Mouse (Mus musculus): ENCODE measurements at regions not wholly inside any gene's neighbourhood (a gene's known extent, or its start where the extent isn't known, plus 50 kb on each side); places are given as distances from the start of the nearest gene placed in this dataset.

DNA sequence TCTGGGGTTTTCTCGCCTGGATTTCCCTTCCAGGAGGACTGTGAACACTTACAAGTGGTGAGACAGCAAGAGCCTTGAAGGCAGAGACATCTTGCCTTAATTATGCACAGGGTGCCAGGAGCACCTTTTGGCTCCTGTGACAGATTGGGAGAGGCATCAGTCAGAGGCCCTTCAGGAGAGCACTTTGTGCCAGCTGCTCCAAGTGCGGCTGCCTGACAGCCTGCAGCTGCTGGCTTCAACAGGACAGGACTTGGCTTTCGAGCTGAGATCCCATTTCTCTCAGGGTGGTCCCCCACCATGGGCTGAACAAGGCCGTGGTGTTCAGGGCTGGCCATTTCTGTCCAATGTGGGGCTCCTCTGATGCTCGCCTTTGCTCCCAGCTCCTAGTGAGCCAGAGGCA lies 224.6 kb downstream of the H2al1j start:
- CTCF ChIA-PET = no interaction called here
- POLR2A ChIA-PET = no interaction called here

DNA sequence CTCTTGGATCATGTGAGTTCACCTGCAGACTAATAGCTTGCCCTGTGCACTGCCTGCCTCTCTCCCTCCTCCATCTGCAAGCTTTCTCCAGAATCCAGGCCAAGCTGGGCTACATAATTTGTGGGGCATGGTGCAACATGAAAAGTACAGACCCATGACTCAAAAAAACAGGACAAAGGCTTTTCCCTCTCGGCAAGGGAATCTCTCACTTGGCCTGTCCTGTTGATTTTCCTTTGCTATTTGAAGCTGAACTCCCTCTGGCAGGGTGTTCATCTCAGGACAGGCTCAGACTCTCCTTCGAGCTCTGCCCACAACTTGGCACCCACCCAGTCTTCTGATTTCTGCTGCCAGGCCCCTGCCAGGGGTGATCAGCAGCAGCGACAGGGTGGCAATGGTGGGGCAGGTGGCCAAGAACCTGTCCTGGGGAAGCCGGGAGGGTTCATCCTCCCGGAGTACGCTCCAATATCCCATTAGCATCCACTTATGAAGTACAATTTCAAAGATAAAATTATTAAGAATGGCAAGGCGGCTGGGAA lies 227.5 kb downstream of the H2al1j start:
- POLR2A ChIA-PET = no interaction called here

DNA sequence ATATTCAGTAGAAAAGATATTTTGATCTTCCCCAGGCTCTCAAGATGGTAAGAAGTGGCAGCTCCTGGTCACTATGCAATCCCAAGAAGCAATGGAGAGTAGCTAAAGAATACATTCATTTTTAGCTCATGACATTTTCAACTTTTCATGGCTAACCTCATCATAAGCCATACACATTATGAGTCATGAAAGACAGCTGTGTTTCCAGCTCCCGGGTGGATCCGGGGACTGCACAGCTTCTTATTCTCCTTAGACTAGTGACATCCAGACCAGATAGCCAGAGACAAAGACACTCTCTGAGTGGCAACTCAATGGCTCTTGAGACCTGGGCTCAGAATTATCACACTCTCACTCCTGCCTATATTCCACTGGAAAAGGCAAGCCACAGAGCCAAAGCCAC lies 230.6 kb downstream of the H2al1j start:
- ChIA-PET POLR2A (no interaction called here), CTCF (no interaction called here)

More for the DNA sequence above, 227.5 kb downstream of the H2al1j start:
- CTCF ChIA-PET = no interaction called here

DNA sequence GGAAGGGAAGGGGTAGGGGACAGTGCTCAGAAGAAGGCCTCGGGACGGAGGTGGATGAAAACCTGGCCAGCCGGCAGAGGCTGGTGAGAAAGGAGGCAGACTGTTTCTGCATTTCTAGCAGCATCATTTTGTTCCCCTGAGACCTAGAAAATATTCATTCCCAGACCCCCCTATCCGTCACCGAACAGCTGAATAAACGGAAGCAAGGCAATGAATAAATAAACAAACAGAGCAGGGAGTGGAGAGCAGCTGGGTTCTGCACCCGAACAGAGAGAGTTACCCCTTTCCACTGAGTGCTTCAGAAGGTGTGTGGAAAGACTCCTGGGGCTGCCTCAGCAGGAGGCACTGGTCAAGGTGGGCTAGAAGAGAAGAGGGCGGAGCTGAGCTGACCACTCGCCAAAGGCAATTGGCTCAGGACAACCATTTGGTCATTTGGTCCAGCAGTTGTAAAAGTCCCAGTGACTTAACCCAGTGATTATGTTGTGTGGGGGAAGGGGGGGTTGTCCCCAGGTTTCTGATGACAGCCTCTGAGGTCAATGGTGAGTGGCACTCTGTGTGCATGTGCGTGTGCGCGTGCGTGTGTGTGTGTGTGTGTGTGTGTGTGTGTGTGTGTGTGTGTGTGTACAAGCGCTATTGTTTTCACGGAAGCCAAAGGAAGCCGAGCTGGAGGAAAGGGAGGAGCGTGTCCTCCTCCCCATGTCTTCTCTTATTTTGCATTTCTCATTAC lies 233.1 kb downstream of the H2al1j start:
- POLR2A ChIA-PET = no interaction called here
- CTCF ChIA-PET = no interaction called here

DNA sequence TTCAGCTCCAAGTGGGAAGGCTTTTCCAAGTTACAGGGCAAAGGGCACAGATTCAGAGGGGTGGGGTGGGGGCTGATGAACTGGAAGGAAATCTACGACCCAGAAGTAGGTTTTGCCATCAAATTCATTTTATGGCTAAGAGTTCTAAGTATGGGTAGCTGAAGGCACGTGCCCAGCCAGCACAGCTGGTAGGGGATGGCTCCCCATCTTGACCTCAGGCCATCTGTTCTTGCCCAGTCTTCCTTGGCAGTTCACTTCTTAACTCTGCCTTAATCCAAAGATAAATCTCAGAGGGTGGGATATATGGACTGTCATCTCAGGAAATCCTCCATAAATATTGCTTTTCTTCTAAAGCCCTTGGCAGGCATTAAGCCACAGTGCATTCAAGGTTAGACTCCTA lies 238.3 kb downstream of the H2al1j start:
- ChIA-PET CTCF (no interaction called here), POLR2A (no interaction called here)

DNA sequence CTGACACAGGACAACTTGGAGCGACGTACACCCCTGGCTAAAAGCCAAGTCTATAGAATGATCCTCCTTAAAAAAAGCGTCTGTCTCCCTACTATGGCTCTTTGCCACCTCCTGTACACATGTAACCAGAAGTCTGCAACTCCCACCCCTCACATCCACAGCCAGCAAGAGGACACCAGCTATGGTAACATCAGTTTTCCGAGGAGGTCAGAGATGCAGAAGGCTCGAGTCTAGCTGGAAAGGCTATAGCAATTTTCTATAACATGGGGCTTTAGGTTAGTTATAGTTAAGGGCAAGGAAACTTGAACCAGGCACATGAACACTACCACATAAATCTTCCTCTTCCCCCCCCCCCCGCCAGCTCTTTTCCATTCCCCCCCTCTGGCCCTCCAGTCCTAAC lies 240.2 kb downstream of the H2al1j start:
- ChIA-PET POLR2A (no interaction called here), CTCF (interaction anchor here in 1 of 4 experiments (0.6 kb wide), 1 partner anchor 1007 kb away, joined by 3 read pairs; no protein-coding TSS in a partner anchor)

DNA sequence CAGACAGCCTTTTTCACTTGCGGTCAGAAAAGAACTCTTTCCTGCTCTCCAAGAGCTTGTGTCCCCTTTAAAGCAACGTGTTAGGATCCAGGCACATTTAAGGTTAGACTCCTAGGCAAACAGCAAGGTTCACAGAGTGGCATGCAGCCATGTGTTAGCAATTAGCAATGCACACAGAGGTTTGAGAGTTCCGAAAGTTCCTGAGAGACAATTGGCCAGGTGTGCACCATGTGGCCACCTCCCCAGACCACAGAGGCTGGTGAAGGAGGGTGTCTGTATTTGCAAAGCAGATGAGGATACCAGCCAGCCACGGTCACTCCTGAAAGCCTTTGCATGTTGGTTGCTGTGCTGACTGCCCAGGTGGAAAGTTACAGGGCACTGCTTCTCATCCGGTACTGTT lies 240.6 kb downstream of the H2al1j start:
- POLR2A ChIA-PET = no interaction called here
- CTCF ChIA-PET = no interaction called here

DNA sequence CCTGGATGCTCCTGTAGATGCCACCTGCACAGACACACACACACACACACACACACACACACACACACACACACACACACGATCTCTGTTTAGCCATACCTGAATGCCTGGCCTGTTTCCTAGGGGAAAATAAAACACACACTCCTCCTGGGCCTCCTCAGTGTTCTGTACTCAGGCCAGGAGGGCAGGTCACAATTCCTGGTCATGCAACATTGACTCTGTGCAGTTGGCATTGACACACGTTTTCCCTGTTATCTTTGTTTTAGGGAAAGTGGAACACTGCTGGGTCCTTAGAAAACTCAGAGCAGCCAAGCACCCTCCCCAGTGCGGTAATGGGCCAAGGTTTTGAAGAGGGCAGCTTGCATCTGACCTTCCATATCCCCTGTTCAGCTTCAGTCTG lies 246.7 kb downstream of the H2al1j start:
- CTCF ChIA-PET = no interaction called here
- POLR2A ChIA-PET = no interaction called here

DNA sequence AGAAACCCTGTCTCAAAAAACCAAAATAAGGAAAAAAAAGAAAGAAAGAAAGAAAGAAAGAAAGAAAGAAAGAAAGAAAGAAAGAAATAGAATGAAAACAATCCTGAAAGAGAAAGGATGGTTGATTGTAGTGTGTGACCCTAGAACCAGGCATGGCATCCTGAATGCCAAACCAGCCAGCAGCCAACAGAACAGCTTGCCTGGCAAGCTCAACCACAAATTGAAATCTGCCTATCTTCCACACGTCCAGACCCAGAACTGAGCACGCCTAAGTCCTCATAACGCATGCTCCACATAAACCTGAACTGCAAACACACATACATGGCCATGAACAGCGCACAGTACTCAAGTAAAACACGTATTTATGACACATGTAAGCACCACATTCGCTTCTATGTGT lies 247.9 kb downstream of the H2al1j start:
- POLR2A ChIA-PET = interaction anchor here in 1 of 4 experiments (0.5 kb wide), 1 partner anchor 762 kb away, joined by 3 read pairs; no protein-coding TSS in a partner anchor
- CTCF ChIA-PET = no interaction called here

DNA sequence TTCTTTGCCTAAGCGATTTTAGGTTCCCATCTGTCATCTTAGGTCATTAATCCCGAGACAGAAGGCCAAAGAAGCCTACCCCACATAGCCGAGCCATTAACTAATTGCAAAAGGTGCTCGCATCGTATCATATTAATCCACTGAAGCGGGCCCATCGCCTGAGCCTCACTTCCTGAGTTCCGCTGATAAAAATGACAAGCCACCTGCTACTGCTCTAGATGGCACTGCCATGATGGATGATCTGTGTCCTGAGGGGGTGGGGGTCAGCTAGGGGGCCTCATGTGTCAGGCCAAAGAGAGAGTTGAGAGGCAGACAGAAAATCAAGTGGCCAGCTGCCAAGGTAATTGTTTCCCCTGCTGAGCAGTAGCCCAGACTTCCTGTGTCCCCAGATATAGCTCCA lies 248.7 kb downstream of the H2al1j start:
- ChIA-PET CTCF (no interaction called here), POLR2A (no interaction called here)

DNA sequence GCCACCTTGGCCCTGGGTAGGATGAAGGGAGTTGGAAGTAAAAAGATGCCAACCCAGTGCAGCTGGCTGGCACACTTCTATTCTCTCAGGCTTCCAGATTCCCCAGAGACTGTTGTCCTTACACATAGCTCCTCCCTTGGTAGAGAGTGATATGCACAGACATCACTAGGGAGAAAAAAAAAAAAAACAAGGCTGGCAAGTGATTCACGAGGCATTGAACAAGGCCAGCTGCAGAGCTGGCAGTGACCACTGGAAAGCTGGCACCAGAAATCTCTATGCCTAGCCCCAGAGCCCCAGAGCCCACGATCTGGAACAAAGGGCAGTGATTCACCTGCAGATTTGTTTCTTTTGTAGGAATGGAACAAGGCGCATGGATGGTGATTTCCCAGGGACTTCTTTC lies 249.7 kb downstream of the H2al1j start:
- CTCF ChIA-PET = no interaction called here
- POLR2A ChIA-PET = no interaction called here

DNA sequence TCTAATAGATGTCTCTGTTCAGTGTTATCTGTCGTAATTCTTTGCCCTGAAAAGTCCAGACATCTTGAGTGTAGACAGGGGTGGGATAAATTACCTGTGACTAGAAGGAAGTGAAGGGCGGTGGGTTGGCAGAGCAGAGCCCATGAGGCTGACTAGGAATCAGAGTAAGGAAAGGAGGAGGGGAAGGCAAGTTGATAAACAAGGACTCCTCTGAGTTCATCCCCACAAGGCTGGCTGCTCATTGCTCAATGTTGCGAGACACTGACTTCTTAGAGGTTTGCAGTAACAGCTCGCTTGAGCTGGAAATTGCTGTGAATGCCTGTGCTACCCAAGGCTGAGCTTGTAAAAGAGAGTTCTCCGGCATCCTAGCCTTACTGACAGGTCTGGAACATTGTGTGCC lies 257.7 kb downstream of the H2al1j start:
- POLR2A ChIA-PET = no interaction called here
- CTCF ChIA-PET = no interaction called here

DNA sequence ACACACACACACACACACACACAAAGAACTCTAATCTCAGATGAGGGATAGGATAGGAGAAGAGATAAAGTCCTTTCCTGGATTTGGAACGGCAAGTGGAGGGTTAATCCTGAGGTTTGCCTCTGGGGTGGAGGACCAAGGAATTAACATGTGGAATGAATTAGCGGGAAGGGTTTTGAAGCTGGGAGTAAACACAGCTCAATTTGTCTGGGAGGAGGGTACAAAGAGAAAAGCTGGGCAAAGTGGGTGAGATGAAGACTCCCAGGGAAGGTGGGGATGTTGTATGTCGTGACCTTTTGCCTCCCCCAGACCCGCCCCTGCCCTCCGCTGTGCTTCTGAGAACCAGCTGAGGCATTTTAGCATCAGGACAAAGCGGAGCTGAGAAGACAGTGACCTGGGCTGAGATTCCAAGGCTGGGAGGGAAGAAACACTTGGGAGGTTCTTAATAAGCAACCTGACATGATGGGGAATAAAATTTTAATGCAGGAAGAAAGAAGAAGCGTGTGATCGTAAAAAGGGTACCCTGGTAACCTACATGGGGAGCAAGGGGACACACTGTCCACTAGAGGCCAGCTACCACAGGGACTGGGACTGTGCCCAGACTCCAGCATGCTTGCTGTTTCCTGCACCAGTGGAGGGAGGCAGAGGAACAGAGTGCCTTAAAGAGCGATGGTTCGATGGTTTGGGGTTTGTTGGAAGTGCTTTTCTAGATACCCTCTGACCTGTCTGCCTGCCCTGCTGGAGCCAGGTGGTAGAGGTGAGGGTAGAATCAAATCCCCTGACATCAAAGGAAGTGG lies 264.0 kb downstream of the H2al1j start:
- POLR2A ChIA-PET = no interaction called here
- CTCF ChIA-PET = no interaction called here

DNA sequence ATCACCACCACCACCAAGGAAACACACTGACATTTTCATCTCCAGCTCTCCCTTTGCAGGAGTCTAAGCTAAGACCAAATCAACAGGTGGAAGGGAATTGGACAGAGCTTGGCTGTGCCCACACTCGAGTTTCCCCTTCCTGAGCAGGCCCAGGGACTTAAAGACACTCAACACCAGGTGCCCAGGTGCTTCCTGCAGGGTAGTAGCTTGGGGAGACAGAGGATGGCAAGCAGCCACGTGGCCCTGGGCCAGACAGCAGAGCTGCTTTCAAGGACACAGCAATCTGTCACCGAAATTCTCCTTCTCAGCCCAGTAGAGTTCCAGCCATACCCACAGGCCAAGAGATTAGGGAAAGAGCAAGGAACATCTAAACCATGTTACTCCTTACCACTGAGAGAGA lies 266.9 kb downstream of the H2al1j start:
- CTCF ChIA-PET = no interaction called here
- POLR2A ChIA-PET = no interaction called here

DNA sequence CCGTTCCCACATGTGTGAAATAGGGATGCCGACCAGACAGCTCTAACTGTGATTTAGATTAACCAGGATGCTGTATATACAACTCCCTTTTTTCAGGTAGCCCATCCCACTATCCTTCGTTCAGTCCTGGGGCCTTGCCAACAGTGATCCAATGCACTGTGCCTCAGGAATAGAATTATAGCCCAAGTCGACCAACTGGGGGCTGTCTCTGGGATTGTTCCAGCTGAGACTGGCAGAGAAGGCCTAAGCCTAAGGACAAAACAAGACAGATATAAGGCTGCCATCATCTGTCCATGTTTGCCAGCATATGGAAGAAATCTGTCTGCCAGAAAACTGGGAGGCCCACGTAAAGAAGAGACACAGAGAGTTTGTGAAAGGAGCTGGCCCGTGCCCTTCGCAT lies 269.9 kb downstream of the H2al1j start:
- ChIA-PET POLR2A (no interaction called here), CTCF (no interaction called here)

DNA sequence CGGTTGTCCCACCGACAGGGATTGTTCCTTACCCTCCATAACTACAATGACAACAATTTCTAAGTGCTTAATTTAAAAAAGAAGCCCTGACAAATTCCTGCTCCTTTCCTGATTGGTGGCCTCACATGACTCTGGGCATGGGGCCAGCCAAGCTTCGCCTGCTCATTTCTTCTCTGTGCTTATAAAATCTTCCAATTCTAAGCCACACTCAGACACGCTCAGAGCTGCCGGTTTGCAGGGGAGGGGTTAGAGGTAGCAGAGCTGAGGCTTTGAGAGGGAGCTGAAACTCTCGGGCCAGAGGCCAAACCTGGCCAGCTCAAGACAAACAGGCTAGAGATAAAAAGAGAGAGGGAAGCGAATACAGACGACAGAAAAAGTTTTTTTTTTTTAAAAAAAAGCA lies 286.6 kb downstream of the H2al1j start:
- CTCF ChIA-PET = no interaction called here
- POLR2A ChIA-PET = interaction anchor here in 1 of 4 experiments (0.6 kb wide), 1 partner anchor 25 kb away, joined by 3 read pairs; no protein-coding TSS in a partner anchor

DNA sequence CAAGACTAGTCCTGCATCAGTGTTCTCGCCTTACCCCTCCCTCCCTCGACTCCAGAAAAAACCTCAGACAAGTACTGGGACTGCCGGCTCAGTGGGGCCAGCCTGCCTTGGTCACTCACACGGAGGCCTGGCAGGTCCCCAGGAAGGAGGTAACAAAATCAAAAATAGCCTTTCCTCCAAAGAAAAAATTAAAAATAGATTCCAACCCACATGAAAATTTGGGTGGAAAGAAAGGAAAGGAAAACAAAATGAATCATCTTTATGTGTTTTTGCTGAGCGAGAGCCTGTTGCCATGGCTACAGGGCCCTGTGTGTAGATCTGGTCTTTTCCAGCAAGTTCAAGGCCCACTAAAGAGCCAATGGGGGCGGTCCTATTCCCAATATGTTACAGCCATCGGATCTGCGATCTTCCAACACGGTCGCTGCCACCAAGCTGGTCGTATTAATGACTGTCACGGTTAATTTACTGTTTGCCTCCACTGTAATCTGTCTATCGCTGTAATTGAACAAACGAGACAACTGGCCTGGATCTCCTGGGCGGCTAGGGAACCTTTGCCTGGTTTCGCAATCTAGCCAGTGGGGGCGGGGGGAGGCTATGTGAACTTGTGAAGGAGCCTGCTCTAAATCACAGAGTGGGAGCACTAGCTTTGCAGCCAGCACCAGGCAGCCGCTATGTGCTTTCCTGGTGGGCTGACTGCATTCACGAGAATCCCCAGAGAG lies 293.6 kb downstream of the H2al1j start:
- ChIA-PET CTCF (no interaction called here), POLR2A (no interaction called here)

DNA sequence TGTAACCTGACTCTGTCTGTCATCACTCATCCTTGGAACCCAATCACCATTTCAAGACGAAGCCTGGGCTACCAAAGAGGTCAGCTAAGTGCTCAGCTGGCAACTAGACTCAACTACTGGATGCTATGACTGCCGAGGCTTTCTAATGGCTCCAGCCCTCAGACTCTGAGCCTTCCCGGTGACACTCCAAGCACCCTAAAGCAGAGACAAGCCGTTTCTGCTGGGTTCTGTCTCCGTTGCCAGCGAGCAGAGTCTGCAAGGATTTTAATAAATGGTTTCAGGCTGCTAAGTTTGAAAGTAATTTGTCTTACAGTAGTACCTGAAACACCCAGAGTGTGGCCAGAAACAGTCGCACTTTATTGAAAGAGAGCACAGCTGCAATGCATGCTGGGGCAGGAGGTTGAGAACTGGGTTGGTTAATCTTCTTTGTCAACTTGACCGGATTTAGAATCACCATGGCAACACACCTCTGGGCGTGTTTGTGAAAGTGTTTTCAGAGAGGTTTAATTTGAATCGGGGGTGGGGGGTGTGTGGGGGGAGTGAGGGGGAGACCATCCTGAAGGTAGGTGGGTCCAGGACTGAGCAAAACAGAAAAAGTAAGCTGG lies 298.8 kb downstream of the H2al1j start:
- ChIA-PET CTCF (interaction anchor here in 1 of 4 experiments (0.8 kb wide), 1 partner anchor 413 kb away, joined by 4 read pairs; no protein-coding TSS in a partner anchor), POLR2A (interaction anchor here in 1 of 4 experiments (0.7 kb wide), 1 partner anchor 497 kb away, joined by 4 read pairs; no protein-coding TSS in a partner anchor)

DNA sequence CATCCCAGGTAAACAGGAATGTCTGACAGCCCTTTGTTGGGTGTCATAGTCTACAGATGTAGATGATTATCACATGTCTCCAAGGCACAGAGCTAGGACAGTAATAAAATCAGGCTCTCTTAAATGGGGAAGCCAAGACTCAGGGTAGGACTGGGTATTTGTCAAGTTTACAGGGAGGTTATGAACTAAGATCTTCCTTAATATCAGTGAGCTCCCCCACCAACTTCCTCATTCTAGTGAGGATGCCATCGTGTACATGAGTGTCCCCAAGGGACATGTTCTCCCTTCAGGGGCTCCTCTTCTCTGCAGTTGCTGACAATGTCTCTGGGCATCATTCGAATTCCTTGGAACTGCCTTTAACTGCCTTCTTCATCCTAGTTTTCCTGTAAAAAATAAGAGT lies 301.7 kb downstream of the H2al1j start:
- POLR2A ChIA-PET = no interaction called here

DNA sequence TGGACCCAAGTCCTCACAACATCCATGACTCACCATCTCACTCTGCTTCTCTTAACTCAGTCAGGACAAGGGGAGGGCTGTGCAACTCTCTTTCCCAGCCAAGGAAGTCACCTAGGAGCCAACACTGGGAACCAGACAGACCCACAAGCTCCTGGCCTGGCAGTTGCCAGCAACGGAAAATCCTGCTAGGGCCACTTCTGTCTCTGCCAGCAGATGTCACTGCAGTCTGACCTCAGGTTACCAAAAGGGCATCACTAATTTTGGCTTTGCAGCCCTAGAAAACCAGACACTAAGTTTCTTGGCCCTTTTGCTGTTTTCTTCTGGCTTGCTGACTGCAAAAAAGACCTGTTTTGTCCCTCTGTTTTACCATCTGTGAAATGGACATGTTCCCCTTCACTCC lies 302.3 kb downstream of the H2al1j start:
- CTCF ChIA-PET = no interaction called here
- POLR2A ChIA-PET = no interaction called here

More for the DNA sequence above, 301.7 kb downstream of the H2al1j start:
- CTCF ChIA-PET = no interaction called here

Measured in embryonic stem cell, embryonic (primary cell).